Mouse (Mus musculus): ENCODE results near the gene Sfmbt1. TPM values are rescaled to one million over a fixed set of nuclear protein-coding genes. Genes with fewer than 3 reads are reported as not detected.
A peak's percentile ranks its signal among the peaks of the same experiment; 100 is the strongest.

Gene Sfmbt1
- polyA plus RNA-seq, 1 experiment from 2014 or later: 7.8 TPM

GRCm38 (mm10) chr14:30826174-30827140 lies 111.8 kb downstream of the Sfmbt1 start:
- Histone ChIP-seq H3K9ac (peak overlapping the region; percentile 93), H3K36me3 (no peaks in the 10 kb centered on the region), H3K4me1 (peaks cover 53% of the 10 kb centered on the region), H3K27me3 (replicated peaks) (no peaks in the 10 kb centered on the region), H3K27ac (replicated peaks) (peak overlapping the region; percentile 43; the same call in 1 of the 2 replicates), H3K4me3 (peak overlapping the region; percentile 81), H3K9me3 (no peaks in the 10 kb centered on the region), H3K4me2 (peak overlapping the region; percentile 88)
- 22% methylated on average over 17 of the region's 17 CpGs for WGBS
- ATAC-seq (ENCODE audit: extremely low read depth, insufficient number of reproducible peaks, low FRiP score, low TSS enrichment): no peak

GRCm38 (mm10) chr14:30827480-30827879 lies 112.8 kb downstream of the Sfmbt1 start:
- 71% methylated on average over 4 of the region's 4 CpGs for WGBS
- H3K9me3 ChIP-seq: no peaks in the 10 kb centered on the region
- no peaks in the 10 kb centered on the region for H3K36me3 ChIP-seq
- peaks cover 60% of the 10 kb centered on the region for H3K4me1 ChIP-seq
- H3K27me3 ChIP-seq (replicated peaks): no peaks in the 10 kb centered on the region
- H3K9ac ChIP-seq: no peak overlapping the region
- H3K4me3 ChIP-seq: no peak overlapping the region
- no peak overlapping the region for H3K27ac ChIP-seq (replicated peaks)
- ATAC-seq (ENCODE audit: extremely low read depth, insufficient number of reproducible peaks, low FRiP score, low TSS enrichment): no peak
- 0 out of 2 replicates have a peak overlapping the region, but pooled peaks have one; percentile 88 for H3K4me2 ChIP-seq

GRCm38 (mm10) chr14:30828077-30828476 lies 113.4 kb downstream of the Sfmbt1 start:
- H3K4me2 ChIP-seq: no peak overlapping the region
- ATAC-seq (ENCODE audit: extremely low read depth, insufficient number of reproducible peaks, low FRiP score, low TSS enrichment): no peak
- H3K4me3 ChIP-seq: no peak overlapping the region
- no peaks in the 10 kb centered on the region for H3K36me3 ChIP-seq
- H3K9ac ChIP-seq: peak overlapping the region; percentile 6; the same call in 1 of the 2 replicates
- no peaks in the 10 kb centered on the region for H3K9me3 ChIP-seq
- H3K4me1 ChIP-seq: peaks cover 60% of the 10 kb centered on the region
- WGBS: 67% methylated on average over 4 of the region's 4 CpGs
- peak overlapping the region; percentile 68; the same call in 1 of the 2 replicates for H3K27ac ChIP-seq (replicated peaks)
- no peaks in the 10 kb centered on the region for H3K27me3 ChIP-seq (replicated peaks)

- Histone ChIP-seq H3K9ac (peak overlapping the region; percentile 42), H3K27me3 (replicated peaks) (no peaks in the 10 kb centered on the region), H3K4me1 (peaks cover 60% of the 10 kb centered on the region), H3K9me3 (no peaks in the 10 kb centered on the region), H3K4me2 (peak overlapping the region; percentile 54), H3K36me3 (no peaks in the 10 kb centered on the region), H3K4me3 (peak overlapping the region; percentile 11; the same call in 1 of the 2 replicates), H3K27ac (replicated peaks) (peak overlapping the region; percentile 68)
- no peak for ATAC-seq (ENCODE audit: extremely low read depth, insufficient number of reproducible peaks, low FRiP score, low TSS enrichment)
- WGBS: 47% methylated on average over 11 of the region's 11 CpGs
These were observed 114.2 kb downstream of the Sfmbt1 start for GRCm38 (mm10) chr14:30828635-30829460.

- ATAC-seq (ENCODE audit: extremely low read depth, insufficient number of reproducible peaks, low FRiP score, low TSS enrichment): no peak
- no peak overlapping the region for H3K27ac ChIP-seq (replicated peaks)
- no peak overlapping the region for H3K9ac ChIP-seq
- H3K36me3 ChIP-seq: peaks cover 14% of the 10 kb centered on the region
- no peak overlapping the region for H3K4me2 ChIP-seq
- H3K9me3 ChIP-seq: no peaks in the 10 kb centered on the region; the same call in 1 of the 2 replicates
- H3K4me1 ChIP-seq: peaks cover 17% of the 10 kb centered on the region
- H3K4me3 ChIP-seq: no peak overlapping the region
- 62% methylated on average over 14 of the region's 14 CpGs for WGBS
- H3K27me3 ChIP-seq (replicated peaks): no peaks in the 10 kb centered on the region
These were observed 122.9 kb downstream of the Sfmbt1 start for GRCm38 (mm10) chr14:30837416-30837996.

- Histone ChIP-seq H3K4me1 (no peaks in the 10 kb centered on the region), H3K9ac (no peak overlapping the region), H3K27ac (replicated peaks) (no peak overlapping the region), H3K4me3 (no peak overlapping the region), H3K36me3 (peaks cover 4% of the 10 kb centered on the region; the same call in 1 of the 2 replicates), H3K4me2 (no peak overlapping the region), H3K9me3 (no peaks in the 10 kb centered on the region; the same call in 1 of the 2 replicates), H3K27me3 (replicated peaks) (no peaks in the 10 kb centered on the region)
- ATAC-seq (ENCODE audit: extremely low read depth, insufficient number of reproducible peaks, low FRiP score, low TSS enrichment): no peak
- WGBS: 82% methylated on average over 3 of the region's 3 CpGs
These were observed 129.1 kb downstream of the Sfmbt1 start for GRCm38 (mm10) chr14:30843701-30844100.

GRCm38 (mm10) chr14:30850504-30850903 lies 135.9 kb downstream of the Sfmbt1 start:
- WGBS: 88% methylated on average over 5 of the region's 5 CpGs
- ATAC-seq (ENCODE audit: extremely low read depth, insufficient number of reproducible peaks, low FRiP score, low TSS enrichment): no peak

GRCm38 (mm10) chr14:30852325-30852724 lies 137.7 kb downstream of the Sfmbt1 start:
- peaks cover 3% of the 10 kb centered on the region; the same call in 1 of the 2 replicates for H3K36me3 ChIP-seq
- H3K4me2 ChIP-seq: no peak overlapping the region
- 79% methylated on average over 5 of the region's 5 CpGs for WGBS
- no peaks in the 10 kb centered on the region for H3K9me3 ChIP-seq
- H3K27ac ChIP-seq (replicated peaks): no peak overlapping the region
- H3K27me3 ChIP-seq (replicated peaks): no peaks in the 10 kb centered on the region
- H3K4me1 ChIP-seq: no peaks in the 10 kb centered on the region; the same call in 1 of the 2 replicates
- ATAC-seq (ENCODE audit: extremely low read depth, insufficient number of reproducible peaks, low FRiP score, low TSS enrichment): no peak
- H3K9ac ChIP-seq: no peak overlapping the region
- H3K4me3 ChIP-seq: no peak overlapping the region

More at GRCm38 (mm10) chr14:30850504-30850903, 135.9 kb downstream of the Sfmbt1 start:
- Histone ChIP-seq H3K4me2 (no peak overlapping the region), H3K9me3 (no peaks in the 10 kb centered on the region), H3K36me3 (peaks cover 3% of the 10 kb centered on the region; the same call in 1 of the 2 replicates), H3K9ac (no peak overlapping the region), H3K4me1 (no peaks in the 10 kb centered on the region), H3K27ac (replicated peaks) (no peak overlapping the region), H3K4me3 (no peak overlapping the region), H3K27me3 (replicated peaks) (no peaks in the 10 kb centered on the region)

- ATAC-seq (ENCODE audit: extremely low read depth, insufficient number of reproducible peaks, low FRiP score, low TSS enrichment): no peak
- 85% methylated on average over 3 of the region's 3 CpGs for WGBS
These were observed 140.7 kb downstream of the Sfmbt1 start for GRCm38 (mm10) chr14:30855316-30855715.

GRCm38 (mm10) chr14:30856885-30857507 lies 142.3 kb downstream of the Sfmbt1 start:
- Histone ChIP-seq H3K36me3 (peaks cover 3% of the 10 kb centered on the region; the same call in 1 of the 2 replicates), H3K4me3 (no peak overlapping the region), H3K4me1 (peaks cover 10% of the 10 kb centered on the region), H3K4me2 (no peak overlapping the region), H3K9me3 (no peaks in the 10 kb centered on the region), H3K27me3 (replicated peaks) (no peaks in the 10 kb centered on the region), H3K27ac (replicated peaks) (no peak overlapping the region), H3K9ac (no peak overlapping the region)
- WGBS: 49% methylated on average over 10 of the region's 10 CpGs
- no peak for ATAC-seq (ENCODE audit: extremely low read depth, insufficient number of reproducible peaks, low FRiP score, low TSS enrichment)

More at GRCm38 (mm10) chr14:30855316-30855715, 140.7 kb downstream of the Sfmbt1 start:
- Histone ChIP-seq H3K27ac (replicated peaks) (no peak overlapping the region), H3K9ac (no peak overlapping the region), H3K27me3 (replicated peaks) (no peaks in the 10 kb centered on the region), H3K4me1 (no peaks in the 10 kb centered on the region; the same call in 1 of the 2 replicates), H3K36me3 (peaks cover 3% of the 10 kb centered on the region; the same call in 1 of the 2 replicates), H3K9me3 (no peaks in the 10 kb centered on the region), H3K4me3 (no peak overlapping the region), H3K4me2 (no peak overlapping the region)

Measured in heart, embryonic 13.5 days (tissue).